Mouse (Mus musculus): ENCODE results near the gene Hist1h2bc. TPM values are rescaled to one million over a fixed set of nuclear protein-coding genes. Genes with fewer than 3 reads are reported as not detected.

The Hist1h2bc gene
- polyA plus RNA-seq (2017; shearing (Covaris generic)), result 1 to 10 TPM; 3.0 to 4.1 TPM

DNA sequence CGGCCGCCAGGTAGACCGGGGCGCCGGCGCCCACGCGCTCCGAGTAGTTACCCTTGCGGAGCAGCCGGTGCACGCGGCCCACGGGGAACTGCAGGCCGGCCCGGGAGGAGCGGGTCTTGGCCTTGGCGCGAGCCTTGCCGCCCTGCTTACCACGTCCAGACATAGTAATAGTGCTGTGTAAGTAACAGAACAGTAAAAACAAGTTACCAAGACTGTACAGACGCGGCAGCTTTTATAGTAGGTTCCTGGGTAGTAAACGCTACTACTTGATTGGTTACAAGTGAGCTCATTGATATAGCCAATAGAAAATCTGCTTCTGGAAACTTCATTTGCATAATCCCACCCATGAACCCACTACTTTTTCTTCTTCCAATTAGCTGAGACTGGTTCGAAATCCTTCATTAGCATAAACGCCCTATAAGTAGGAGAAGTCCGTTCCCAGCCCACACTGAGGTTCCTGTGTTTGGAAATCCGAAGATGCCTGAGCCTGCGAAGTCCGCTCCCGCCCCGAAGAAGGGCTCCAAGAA is at the start of gene Hist1h2bc, which contains the start of gene Hist1h2ac:
Gene Hist1h2bc, plus strand, starts transcription at position 445 of the 527 bp plus-strand sequence.
Gene Hist1h2ac, minus strand, starts transcription at position 194 of the 527 bp plus-strand sequence.

DNA sequence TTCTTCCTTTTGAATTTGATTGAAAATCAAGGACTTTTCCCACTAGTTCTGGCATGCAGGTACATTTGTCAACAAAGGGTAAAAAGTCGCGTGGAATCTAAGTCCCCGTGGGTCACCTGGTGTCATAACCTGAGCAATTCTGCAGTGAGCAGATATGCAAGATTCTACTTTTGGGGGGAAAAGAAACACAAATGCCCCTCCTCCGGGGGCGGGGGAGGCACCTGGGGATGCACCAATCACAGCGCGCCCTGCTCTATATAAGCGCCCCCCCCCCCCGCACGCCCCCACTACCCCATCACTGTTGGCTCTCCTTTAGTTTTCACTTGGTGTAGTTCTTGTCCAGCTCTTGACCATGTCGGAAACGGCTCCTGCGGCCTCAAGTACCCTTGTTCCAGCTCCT is 11.5 kb downstream of the Hist1h2bc start, which contains the start of gene Hist1h1t:
Gene Hist1h1t, plus strand, starts transcription at position 301 of the 400 bp plus-strand sequence.

DNA sequence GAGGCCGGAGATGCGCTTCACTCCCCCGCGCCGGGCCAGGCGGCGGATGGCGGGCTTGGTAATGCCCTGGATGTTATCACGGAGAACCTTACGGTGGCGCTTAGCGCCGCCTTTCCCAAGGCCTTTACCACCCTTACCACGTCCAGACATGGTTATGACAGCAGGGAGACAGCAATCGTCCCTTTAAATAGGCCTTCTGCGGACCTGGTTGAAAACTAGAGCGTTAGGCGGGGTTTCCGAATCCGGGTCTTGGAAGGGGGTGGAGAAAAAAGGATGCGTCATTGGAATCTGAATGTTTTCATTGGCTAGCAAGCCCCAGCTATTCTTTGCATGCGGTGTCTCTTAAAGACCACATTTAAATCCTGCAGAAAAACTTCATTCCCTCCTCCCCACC is 14.3 kb downstream of the Hist1h2bc start, which contains the start of gene Hist1h4c:
Gene Hist1h4c, minus strand, starts transcription at position 155 of the 394 bp plus-strand sequence.

DNA sequence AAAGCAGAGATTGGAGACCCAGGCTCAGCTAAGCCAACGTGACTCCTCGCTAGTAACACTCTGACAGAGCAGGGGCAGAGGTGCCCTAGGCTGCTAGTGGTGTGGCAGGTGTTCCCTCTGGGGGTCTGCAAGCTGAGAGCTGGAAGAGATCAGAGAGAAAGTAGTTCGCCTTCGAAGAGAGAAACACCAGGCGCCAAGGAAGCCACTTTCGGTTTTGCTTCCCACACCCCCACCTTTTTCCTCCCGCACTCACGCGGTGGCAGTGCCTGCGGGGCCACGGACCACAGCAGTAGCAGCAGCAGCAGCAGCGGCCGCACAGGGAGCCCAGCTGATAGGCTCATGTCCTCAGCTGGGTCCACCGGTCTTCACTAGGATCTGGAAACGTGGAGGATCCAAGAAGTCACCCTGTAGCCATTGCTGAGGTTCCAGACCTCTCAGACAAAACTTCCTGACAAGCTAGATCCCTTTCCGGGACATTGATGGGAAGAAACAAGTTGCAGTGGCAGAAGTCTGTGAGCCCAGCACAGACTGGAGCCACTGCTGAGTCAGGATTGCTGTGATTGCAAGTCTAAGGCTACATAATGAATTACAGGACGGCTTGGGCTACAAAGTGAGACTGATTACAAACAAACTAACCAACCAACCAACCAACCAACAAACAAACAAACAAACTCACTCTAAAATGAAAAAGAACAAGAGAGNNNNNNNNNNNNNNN is 26.5 kb downstream of the Hist1h2bc start, which contains the start of gene Hfe:
Gene Hfe, minus strand, starts transcription at position 481 of the 716 bp plus-strand sequence.

DNA sequence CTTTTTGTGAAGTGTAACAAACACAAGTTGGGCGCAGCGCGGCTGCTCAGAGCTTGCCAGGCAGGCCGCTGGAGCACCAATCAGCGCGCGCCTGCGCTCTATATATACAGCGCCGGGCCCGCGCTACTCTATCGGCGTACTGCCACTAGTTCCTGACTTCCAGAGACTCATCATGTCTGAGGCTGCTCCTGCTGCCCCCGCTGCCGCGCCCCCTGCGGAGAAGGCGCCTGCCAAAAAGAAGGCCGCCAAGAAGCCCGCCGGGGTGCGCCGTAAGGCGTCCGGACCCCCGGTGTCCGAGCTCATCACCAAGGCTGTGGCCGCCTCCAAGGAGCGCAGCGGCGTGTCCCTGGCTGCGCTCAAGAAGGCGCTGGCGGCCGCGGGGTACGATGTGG is 54.7 kb downstream of the Hist1h2bc start, which contains the start of gene Hist1h1c:
Gene Hist1h1c, plus strand, starts transcription at position 132 of the 392 bp plus-strand sequence.

Other genes with a start within 250 kb of the Hist1h2bc start
- not detected for gene Btn1a1, start 218.3 kb upstream of the Hist1h2bc start, polyA plus RNA-seq (2017; shearing (Covaris generic))
- under 1 TPM in 1 of 2 experiments, not detected in 1; 0.12 TPM for gene Btn2a2, start 195.3 kb upstream of the Hist1h2bc start, polyA plus RNA-seq (2017; shearing (Covaris generic))
- 1 to 10 TPM; 1.3 to 4.8 TPM for gene Hist1h4h, start 153.1 kb upstream of the Hist1h2bc start, polyA plus RNA-seq (2017; shearing (Covaris generic))
- not detected for gene Hist1h2af, start 150.3 kb upstream of the Hist1h2bc start, polyA plus RNA-seq (2017; shearing (Covaris generic))
- not detected for gene Hist1h3g, start 148.8 kb upstream of the Hist1h2bc start, polyA plus RNA-seq (2017; shearing (Covaris generic))
- gene Hist1h2bh, start 140.8 kb upstream of the Hist1h2bc start, polyA plus RNA-seq (2017; shearing (Covaris generic)), result under 1 TPM; 0.27 to 0.59 TPM
- gene Hist1h3f, start 140.1 kb upstream of the Hist1h2bc start, polyA plus RNA-seq (2017; shearing (Covaris generic)), result under 1 TPM; 0.41 to 0.84 TPM
- 1 to 10 TPM in 1 of 2 experiments, not detected in 1; 2.0 TPM for gene Hist1h4f, start 132.6 kb upstream of the Hist1h2bc start, polyA plus RNA-seq (2017; shearing (Covaris generic))
- under 1 TPM; 0.64 to 0.98 TPM for gene Hist1h1d, start 130.9 kb upstream of the Hist1h2bc start, polyA plus RNA-seq (2017; shearing (Covaris generic))
- 1 to 10 TPM; 1.4 to 5.5 TPM for gene Hist1h3e, start 121.8 kb upstream of the Hist1h2bc start, polyA plus RNA-seq (2017; shearing (Covaris generic))
- 10 to 100 TPM in 1 of 2 experiments, 1 to 10 TPM in 1; 7.7 to 16.3 TPM for gene Hist1h2ae, start 113.0 kb upstream of the Hist1h2bc start, polyA plus RNA-seq (2017; shearing (Covaris generic))
- 1 to 10 TPM; 2.7 to 5.0 TPM for gene Hist1h2bg, start 112.8 kb upstream of the Hist1h2bc start, polyA plus RNA-seq (2017; shearing (Covaris generic))
- not detected for gene Hist1h2bf, start 110.0 kb upstream of the Hist1h2bc start, polyA plus RNA-seq (2017; shearing (Covaris generic))
- under 1 TPM in 1 of 2 experiments, not detected in 1; 0.38 TPM for gene Hist1h2ad, start 109.8 kb upstream of the Hist1h2bc start, polyA plus RNA-seq (2017; shearing (Covaris generic))
- under 1 TPM in 1 of 2 experiments, not detected in 1; 0.44 TPM for gene Hist1h3d, start 108.4 kb upstream of the Hist1h2bc start, polyA plus RNA-seq (2017; shearing (Covaris generic))
- 10 to 100 TPM; 23.0 to 41.6 TPM for gene Hist1h4d, start 102.6 kb upstream of the Hist1h2bc start, polyA plus RNA-seq (2017; shearing (Covaris generic))
- 1 to 10 TPM; 1.2 to 1.4 TPM for gene Hist1h2be, start 63.1 kb upstream of the Hist1h2bc start, polyA plus RNA-seq (2017; shearing (Covaris generic))
- 10 to 100 TPM in 1 of 2 experiments, 1 to 10 TPM in 1; 7.1 to 18.0 TPM for gene Hist1h1e, start 61.6 kb upstream of the Hist1h2bc start, polyA plus RNA-seq (2017; shearing (Covaris generic))
- under 1 TPM; 0.55 to 0.80 TPM for gene Hist1h2ac, start 251 bp upstream of the Hist1h2bc start, polyA plus RNA-seq (2017; shearing (Covaris generic))
- gene Hist1h1t, start 11.6 kb downstream of the Hist1h2bc start, polyA plus RNA-seq (2017; shearing (Covaris generic)), result under 1 TPM in 1 of 2 experiments, not detected in 1; 0.38 TPM
- 1 to 10 TPM; 3.3 to 6.0 TPM for gene Hist1h4c, start 14.3 kb downstream of the Hist1h2bc start, polyA plus RNA-seq (2017; shearing (Covaris generic))
- 1 to 10 TPM; 1.3 to 2.6 TPM for gene Hfe, start 26.7 kb downstream of the Hist1h2bc start, polyA plus RNA-seq (2017; shearing (Covaris generic))
- 10 to 100 TPM; 13.3 to 18.7 TPM for gene Hist1h1c, start 54.6 kb downstream of the Hist1h2bc start, polyA plus RNA-seq (2017; shearing (Covaris generic))
- 1 to 10 TPM; 2.7 to 3.1 TPM for gene Hist1h3c, start 61.4 kb downstream of the Hist1h2bc start, polyA plus RNA-seq (2017; shearing (Covaris generic))
- 1 to 10 TPM; 1.1 to 2.8 TPM for gene Hist1h2bb, start 62.5 kb downstream of the Hist1h2bc start, polyA plus RNA-seq (2017; shearing (Covaris generic))
- 1 to 10 TPM; 4.6 to 7.2 TPM for gene Hist1h2ab, start 66.9 kb downstream of the Hist1h2bc start, polyA plus RNA-seq (2017; shearing (Covaris generic))
- gene Hist1h3b, start 68.1 kb downstream of the Hist1h2bc start, polyA plus RNA-seq (2017; shearing (Covaris generic)), result 1 to 10 TPM in 1 of 2 experiments, not detected in 1; 1.4 TPM
- 1 to 10 TPM; 5.4 to 5.6 TPM for gene Hist1h4b, start 72.8 kb downstream of the Hist1h2bc start, polyA plus RNA-seq (2017; shearing (Covaris generic))
- gene Hist1h4a, start 77.0 kb downstream of the Hist1h2bc start, polyA plus RNA-seq (2017; shearing (Covaris generic)), result not detected
- 1 to 10 TPM; 5.1 TPM for gene Hist1h3a, start 78.2 kb downstream of the Hist1h2bc start, polyA plus RNA-seq (2017; shearing (Covaris generic))
- 1 to 10 TPM; 2.5 to 3.0 TPM for gene Hist1h1a, start 79.5 kb downstream of the Hist1h2bc start, polyA plus RNA-seq (2017; shearing (Covaris generic))
- gene Trim38, start 85.7 kb downstream of the Hist1h2bc start, polyA plus RNA-seq (2017; shearing (Covaris generic)), result under 1 TPM in 1 of 2 experiments, not detected in 1; 0.17 TPM
- gene Slc17a2, start 122.8 kb downstream of the Hist1h2bc start, polyA plus RNA-seq (2017; shearing (Covaris generic)), result under 1 TPM in 1 of 2 experiments, not detected in 1; 0.09 TPM
- not detected for gene Slc17a3, start 155.2 kb downstream of the Hist1h2bc start, polyA plus RNA-seq (2017; shearing (Covaris generic))
- under 1 TPM in 1 of 2 experiments, not detected in 1; 0.09 TPM for gene Slc17a1, start 183.6 kb downstream of the Hist1h2bc start, polyA plus RNA-seq (2017; shearing (Covaris generic))
- gene Slc17a4, start 230.8 kb downstream of the Hist1h2bc start, polyA plus RNA-seq (2017; shearing (Covaris generic)), result not detected
- gene Hist1h2ba, start 250.0 kb downstream of the Hist1h2bc start, polyA plus RNA-seq (2017; shearing (Covaris generic)), result not detected

Measured in activated CD4-positive, CD25-positive, alpha-beta regulatory T cell (primary cell).